Mouse (Mus musculus) MEL (cell line): ENCODE results near the gene Dnase2b.

Experiments
- CTCF ChIP-seq, 3 experiments: IDR thresholded peaks in 2 of 3; conservative IDR thresholded peaks in 1 of 3; 2 replicates each; pipeline ENCODE4 v1.5.1; 2011 to 2012; ENCODE audit warnings: low read length in 3 of 3, low read depth in 2 of 3, mild to moderate bottlenecking in 2 of 3, improper control_type of control experiment in 1 of 3, inconsistent platforms in 1 of 3, mixed read lengths in 1 of 3, moderate library complexity in 1 of 3; ENCODE audit not compliant: control insufficient read depth in 1 of 3, insufficient read depth in 1 of 3, poor library complexity in 1 of 3, severe bottlenecking in 1 of 3
- ELF1 ChIP-seq: IDR thresholded peaks from 2 replicates; pipeline ENCODE4 v1.6.1; 2014; ENCODE audit warnings: low read depth, mild to moderate bottlenecking, inconsistent platforms, low read length, improper control_type of control experiment, moderate library complexity
- ETS1 ChIP-seq: IDR thresholded peaks from 2 replicates; pipeline ENCODE4 v1.6.1; 2012; ENCODE audit warnings: low read depth, mild to moderate bottlenecking, inconsistent platforms, low read length, improper control_type of control experiment, moderate library complexity
- MAFK ChIP-seq: IDR thresholded peaks from 2 replicates; pipeline ENCODE4 v1.6.1; 2011; ENCODE audit warnings: low read depth, mild to moderate bottlenecking, low read length, improper control_type of control experiment, borderline replicate concordance
- MEF2A ChIP-seq: IDR thresholded peaks from 2 replicates; pipeline ENCODE4 v1.6.1; 2014; ENCODE audit warnings: low read depth, mild to moderate bottlenecking, inconsistent platforms, low read length, improper control_type of control experiment; ENCODE audit not compliant: poor library complexity, insufficient replicate concordance, severe bottlenecking; ENCODE audit errors: extremely low read depth
- NRF1 ChIP-seq: IDR thresholded peaks from 2 replicates; pipeline ENCODE4 v1.6.1; 2014; ENCODE audit warnings: low read depth, mild to moderate bottlenecking, inconsistent platforms, low read length, improper control_type of control experiment, moderate library complexity; ENCODE audit not compliant: poor library complexity, insufficient read depth, severe bottlenecking
- POLR2A ChIP-seq, 2 experiments: IDR thresholded peaks; 2 replicates each; pipeline ENCODE4 v1.6.1; 2011 to 2012; ENCODE audit warnings: low read length in 2 of 2, mild to moderate bottlenecking in 2 of 2, control low read depth in 1 of 2, improper control_type of control experiment in 1 of 2, low read depth in 1 of 2, moderate library complexity in 1 of 2; ENCODE audit not compliant: control insufficient read depth in 1 of 2, insufficient read depth in 1 of 2, poor library complexity in 1 of 2
- RAD21 ChIP-seq: IDR thresholded peaks from 2 replicates; pipeline ENCODE4 v1.6.1; 2011; ENCODE audit warnings: mild to moderate bottlenecking, low read depth, low read length, improper control_type of control experiment

GRCm38 (mm10) chr3:146607368-146607767 is 8.0 kb downstream of the Dnase2b start:
- TF ChIP-seq ELF1: no peak
- no peak for TF ChIP-seq RAD21
- no peak for TF ChIP-seq NRF1
- TF ChIP-seq POLR2A (IDR thresholded peaks at IDR 0.05; ENCODE audit: control insufficient read depth in 1 of 2, insufficient read depth in 1 of 2, low read depth in 1 of 2, low read length in 2 of 2, poor library complexity in 1 of 2): no peak
- TF ChIP-seq MAFK: no peak
- TF ChIP-seq MEF2A: no peak
- TF ChIP-seq CTCF (IDR thresholded peaks at IDR 0.05 in 2 of 3, conservative IDR thresholded peaks at IDR 0.05 in 1 of 3; ENCODE audit: control insufficient read depth in 1 of 3, insufficient read depth in 1 of 3, low read depth in 2 of 3, low read length in 3 of 3, poor library complexity in 1 of 3, severe bottlenecking in 1 of 3): no peak
- no peak for TF ChIP-seq ETS1
